In genomic region chr5:120567761-120568211, GRCm38 (mm10) we compare ENCODE assay signal across 8 mouse cellular contexts. TPM values are rescaled to one million over a fixed set of nuclear protein-coding genes. Genes with fewer than 3 reads are reported as not detected.
A peak's percentile ranks its signal among the peaks of the same experiment; 100 is the strongest.
DNase-seq lines count a peak whose midpoint lies in the region; ATAC-seq and TF ChIP-seq lines count a peak whose summit lies in the region.

No protein-coding gene starts in this region.

- intact Hi-C loops in left cerebral cortex, postnatal 4 days (cut with DNase I): no loop called here

- H3K27ac ChIP-seq in embryonic facial prominence, embryonic 11.5 days (replicated peaks; ENCODE audit: low read depth, low read length): peak overlapping the region; percentile 82
- H3K27ac ChIP-seq in hindbrain, embryonic 13.5 days: peak overlapping the region; percentile 94

- H3K4me3 ChIP-seq in embryonic facial prominence, embryonic 11.5 days (ENCODE audit: low read depth, low read length): no peak overlapping the region
- no peak overlapping the region for H3K4me3 ChIP-seq in hindbrain, embryonic 13.5 days
- no peak overlapping the region for H3K4me3 ChIP-seq in myocyte

- H3K79me2 ChIP-seq in myocyte (ENCODE audit: control insufficient read depth, insufficient read depth): peaks cover 63% of the 10 kb centered on the region

- H3K4me1 ChIP-seq in embryonic facial prominence, embryonic 11.5 days (ENCODE audit: control insufficient read depth, insufficient read depth, low read length): peaks cover 30% of the 10 kb centered on the region
- H3K4me1 ChIP-seq in hindbrain, embryonic 13.5 days (replicated peaks): peaks cover 92% of the 10 kb centered on the region

- no peak for ATAC-seq in embryonic facial prominence, embryonic 11.5 days (replicated peaks; ENCODE audit: insufficient number of reproducible peaks, low FRiP score, low TSS enrichment, low read depth)
- peak; percentile 25; the same call in 1 of the 2 replicates for ATAC-seq in hindbrain, embryonic 13.5 days (ENCODE audit: low FRiP score)

- peak overlapping the region; percentile 7; the same call in 1 of the 2 replicates for H3K4me2 ChIP-seq in embryonic facial prominence, embryonic 11.5 days (ENCODE audit: low read depth, low read length)
- H3K4me2 ChIP-seq in hindbrain, embryonic 13.5 days: peak overlapping the region; percentile 29
- peak overlapping the region; percentile 97 for H3K4me2 ChIP-seq in myocyte (ENCODE audit: low read depth)

- H3ac ChIP-seq in myocyte (ENCODE audit: control insufficient read depth, insufficient read length): no peak overlapping the region

- 48% methylated on average over 14 of the region's 14 CpGs for WGBS in embryonic facial prominence, embryonic 11.5 days
- 21% methylated on average over 14 of the region's 14 CpGs for WGBS in hindbrain, embryonic 13.5 days

- H3K27me3 ChIP-seq in embryonic facial prominence, embryonic 11.5 days (ENCODE audit: control insufficient read depth, insufficient read depth, low read length): no peaks in the 10 kb centered on the region; the same call in 1 of the 2 replicates
- H3K27me3 ChIP-seq in hindbrain, embryonic 13.5 days: no peaks in the 10 kb centered on the region
- no peaks in the 10 kb centered on the region for H3K27me3 ChIP-seq in myocyte (ENCODE audit: control insufficient read depth, insufficient read depth, insufficient read length)

- no peak for TF ChIP-seq POLR2A in myocyte (IDR thresholded peaks at IDR 0.05; ENCODE audit: insufficient read length, low read depth)

- peak; percentile 51 for DNase-seq in left cerebral cortex, postnatal 4 days
- no peak for DNase-seq in left cerebral cortex, adult 18-20 months (ENCODE audit: low spot score in 2 of 2)
- DNase-seq in embryonic facial prominence, embryonic 11.5 days (ENCODE audit: low spot score): no peak
- no peak for DNase-seq in thymus, postnatal 4 days
- no peak for DNase-seq in urinary bladder, postnatal 10 days (ENCODE audit: low spot score)
- DNase-seq in thymus, adult 18-20 months: no peak

- no peaks in the 10 kb centered on the region for H3K9me3 ChIP-seq in embryonic facial prominence, embryonic 11.5 days (replicated peaks; ENCODE audit: control insufficient read depth, low read length)
- no peaks in the 10 kb centered on the region for H3K9me3 ChIP-seq in hindbrain, embryonic 13.5 days

- peak overlapping the region; percentile 37 for H3K9ac ChIP-seq in embryonic facial prominence, embryonic 11.5 days (replicated peaks; ENCODE audit: low read length)
- peak overlapping the region; percentile 59 for H3K9ac ChIP-seq in hindbrain, embryonic 13.5 days

- H3K36me3 ChIP-seq in embryonic facial prominence, embryonic 11.5 days (replicated peaks; ENCODE audit: control insufficient read depth, insufficient read depth, low read depth, low read length): no peaks in the 10 kb centered on the region
- H3K36me3 ChIP-seq in hindbrain, embryonic 13.5 days: no peaks in the 10 kb centered on the region
- H3K36me3 ChIP-seq in myocyte (ENCODE audit: control insufficient read depth, insufficient read depth): peaks cover 4% of the 10 kb centered on the region

TF ChIP-seq in myocyte, 11 proteins besides CTCF, POLR2A, EP300 and RAD21:
- no peak for TF ChIP-seq TCF3 (IDR thresholded peaks at IDR 0.05; ENCODE audit: insufficient read length, low read depth)
- TF ChIP-seq MAX (IDR thresholded peaks at IDR 0.05; ENCODE audit: low read depth): no peak
- TF ChIP-seq MYOD1 (IDR thresholded peaks at IDR 0.05; ENCODE audit: control insufficient read depth in 1 of 3, insufficient read length in 2 of 3, low read depth in 2 of 3): no peak
- no peak for TF ChIP-seq MYOG (IDR thresholded peaks at IDR 0.05; ENCODE audit: control insufficient read depth in 1 of 3, insufficient read depth in 1 of 3, insufficient read length in 2 of 3, low read depth in 2 of 3)
- no peak for TF ChIP-seq E2F4 (IDR thresholded peaks at IDR 0.05; ENCODE audit: insufficient read depth)
- TF ChIP-seq REST (IDR thresholded peaks at IDR 0.05; ENCODE audit: insufficient read depth, insufficient read length): no peak
- TF ChIP-seq USF1 (IDR thresholded peaks at IDR 0.05; ENCODE audit: low read depth): no peak
- TF ChIP-seq POLR2AphosphoS2 (IDR thresholded peaks at IDR 0.05; ENCODE audit: insufficient read length, low read depth): no peak
- TF ChIP-seq SRF (IDR thresholded peaks at IDR 0.05; ENCODE audit: control insufficient read depth, insufficient read length, low read depth): no peak
- no peak for TF ChIP-seq TCF12 (IDR thresholded peaks at IDR 0.05; ENCODE audit: insufficient read depth, poor library complexity, severe bottlenecking)
- TF ChIP-seq CEBPB (IDR thresholded peaks at IDR 0.05; ENCODE audit: insufficient read depth, poor library complexity, severe bottlenecking): no peak

RNA-seq across cellular contexts. Expression of gene Tpcn1, which starts 20.7 kb away (rescaled TPM):
- total RNA-seq in left cerebral cortex, postnatal 4 days (2021): 10 to 100 TPM; 42.0 to 44.1 TPM
- 10 to 100 TPM; 34.9 to 35.8 TPM for total RNA-seq in left cerebral cortex, adult 18-20 months (2021)
- polyA plus RNA-seq in embryonic facial prominence, embryonic 11.5 days (2014; fragmentation: Nextera tagmentation; extraction: Ambion mirVana): 9.6 and 11.2 TPM in 2 replicates
- 18.2 and 18.7 TPM in 2 replicates for polyA plus RNA-seq in hindbrain, embryonic 13.5 days (2015; fragmentation: Nextera tagmentation; extraction: Ambion mirVana)
- 88.7 TPM for polyA plus RNA-seq in myocyte (2012; fragmentation: generic; extraction: Trizol)

RNA-seq across cellular contexts. Expression of gene Iqcd, which starts 21.0 kb away (rescaled TPM):
- under 1 TPM; 0.58 to 0.64 TPM for total RNA-seq in left cerebral cortex, postnatal 4 days (2021)
- 1 to 10 TPM in 1 of 2 experiments, under 1 TPM in 1; 0.70 to 1.3 TPM for total RNA-seq in left cerebral cortex, adult 18-20 months (2021)
- polyA plus RNA-seq in embryonic facial prominence, embryonic 11.5 days (2014; fragmentation: Nextera tagmentation; extraction: Ambion mirVana): 0.31 and 0.55 TPM in 2 replicates
- 2.4 and 2.6 TPM in 2 replicates for polyA plus RNA-seq in hindbrain, embryonic 13.5 days (2015; fragmentation: Nextera tagmentation; extraction: Ambion mirVana)
- 0.91 TPM for polyA plus RNA-seq in myocyte (2012; fragmentation: generic; extraction: Trizol)

RNA-seq across cellular contexts. Expression of gene Rita1, which starts 44.6 kb away (rescaled TPM):
- 10 to 100 TPM; 22.7 to 26.0 TPM for total RNA-seq in left cerebral cortex, postnatal 4 days (2021)
- total RNA-seq in left cerebral cortex, adult 18-20 months (2021): 10 to 100 TPM; 28.7 to 31.0 TPM
- 8.3 and 8.8 TPM in 2 replicates for polyA plus RNA-seq in embryonic facial prominence, embryonic 11.5 days (2014; fragmentation: Nextera tagmentation; extraction: Ambion mirVana)
- polyA plus RNA-seq in hindbrain, embryonic 13.5 days (2015; fragmentation: Nextera tagmentation; extraction: Ambion mirVana): 26.2 TPM in 2 replicates
- 14.7 TPM for polyA plus RNA-seq in myocyte (2012; fragmentation: generic; extraction: Trizol)

RNA-seq across cellular contexts. Expression of gene Ddx54, which starts 44.8 kb away (rescaled TPM):
- 10 to 100 TPM; 52.0 to 55.4 TPM for total RNA-seq in left cerebral cortex, postnatal 4 days (2021)
- total RNA-seq in left cerebral cortex, adult 18-20 months (2021): 10 to 100 TPM; 34.0 to 41.6 TPM
- polyA plus RNA-seq in embryonic facial prominence, embryonic 11.5 days (2014; fragmentation: Nextera tagmentation; extraction: Ambion mirVana): 28.9 and 29.7 TPM in 2 replicates
- 44.0 and 47.7 TPM in 2 replicates for polyA plus RNA-seq in hindbrain, embryonic 13.5 days (2015; fragmentation: Nextera tagmentation; extraction: Ambion mirVana)
- polyA plus RNA-seq in myocyte (2012; fragmentation: generic; extraction: Trizol): 56.3 TPM

RNA-seq across cellular contexts. Expression of gene Slc8b1, which starts 56.8 kb away (rescaled TPM):
- total RNA-seq in left cerebral cortex, postnatal 4 days (2021): 1 to 10 TPM; 3.3 to 4.6 TPM
- total RNA-seq in left cerebral cortex, adult 18-20 months (2021): 1 to 10 TPM; 5.8 to 8.1 TPM
- polyA plus RNA-seq in embryonic facial prominence, embryonic 11.5 days (2014; fragmentation: Nextera tagmentation; extraction: Ambion mirVana): 1.3 and 1.8 TPM in 2 replicates
- 2.5 and 4.1 TPM in 2 replicates for polyA plus RNA-seq in hindbrain, embryonic 13.5 days (2015; fragmentation: Nextera tagmentation; extraction: Ambion mirVana)
- polyA plus RNA-seq in myocyte (2012; fragmentation: generic; extraction: Trizol): 19.6 TPM

Comparison
In these comparisons a context has a peak if more than half of its experiments do, and no peak if none do; other contexts are left out.
1. H3K4me2 ChIP-seq: peak in every context shown above with its lines; median percentile 97 in myocyte; 29 in hindbrain, embryonic 13.5 days; 7 in embryonic facial prominence, embryonic 11.5 days.